Comparison of ENCODE assay signal across 9 mouse cellular contexts in the genomic region with DNA sequence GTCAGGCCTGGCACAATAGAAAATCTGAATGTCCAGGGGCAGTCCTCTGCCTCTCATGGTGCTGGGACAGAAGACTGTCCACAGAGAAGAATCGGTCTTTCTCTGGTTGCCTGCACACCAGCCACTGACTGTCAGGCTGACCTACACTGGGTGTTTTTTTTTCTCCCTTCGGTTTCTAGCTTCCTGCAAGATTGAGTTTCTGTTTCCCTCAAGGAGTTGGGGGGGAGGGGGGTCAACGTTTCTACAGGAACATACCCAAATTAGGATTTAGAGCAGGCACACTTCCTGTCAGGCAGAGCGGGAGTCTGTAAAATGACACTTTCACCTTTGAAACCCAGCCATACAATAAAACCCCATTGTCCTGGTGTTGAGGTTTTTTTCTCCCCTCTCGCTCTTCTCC. TPM values are rescaled to one million over a fixed set of nuclear protein-coding genes. Genes with fewer than 3 reads are reported as not detected.
DNase-seq lines count a peak whose midpoint lies in the region; ATAC-seq and TF ChIP-seq lines count a peak whose summit lies in the region.
"Had no signal": no experiment of that assay in that cellular context is flagged by ENCODE, and none has a peak within 500 bp of the region (broad histone marks: within the 10 kb centered on the region; RNA-seq: fewer than 3 reads in every experiment).

No protein-coding gene starts in this region.

- ATAC-seq in heart, embryonic 11.5 days (replicated peaks; ENCODE audit: insufficient number of reproducible peaks, low FRiP score, low TSS enrichment) = no peak
- ATAC-seq in intestine, postnatal 0 days = peak; percentile 85

- 0 out of 2 replicates have a peak overlapping the region, but pooled peaks have one; percentile 22 for H3K27ac ChIP-seq in heart, embryonic 11.5 days (ENCODE audit: low read depth, low read length)
- no peak overlapping the region for H3K27ac ChIP-seq in intestine, postnatal 0 days (ENCODE audit: low read depth, low read length)

- no peak for DNase-seq in heart, postnatal 25 days (ENCODE audit: low spot score)
- DNase-seq in embryo, embryonic 11 days = peak; percentile 77
- peak; percentile 67 for DNase-seq in mesoderm, embryonic 11.5 days (ENCODE audit: low read depth, low spot score)
- DNase-seq in layer of hippocampus, postnatal 14 days (ENCODE audit: low spot score in 2 of 2) = no peak
- DNase-seq in gastrocnemius, postnatal 10 days = no peak
- no peak for DNase-seq in layer of hippocampus, adult 8-10 months (ENCODE audit: low spot score in 2 of 2)

- H3K36me3 ChIP-seq in heart, embryonic 11.5 days (ENCODE audit: control insufficient read depth, insufficient read depth, low read length) = peaks cover 5% of the 10 kb centered on the region; the same call in 1 of the 2 replicates
- peaks cover 25% of the 10 kb centered on the region for H3K36me3 ChIP-seq in intestine, postnatal 0 days (ENCODE audit: control insufficient read depth, insufficient read depth)

- H3K27me3 ChIP-seq in heart, embryonic 11.5 days (ENCODE audit: control insufficient read depth, insufficient read depth, low read length) = no peaks in the 10 kb centered on the region
- H3K27me3 ChIP-seq in intestine, postnatal 0 days (replicated peaks; ENCODE audit: control insufficient read depth, insufficient read depth, low read length) = no peaks in the 10 kb centered on the region

- peak overlapping the region; percentile 59 for H3K4me2 ChIP-seq in heart, embryonic 11.5 days
- peak overlapping the region; percentile 61 for H3K4me2 ChIP-seq in intestine, postnatal 0 days (replicated peaks; ENCODE audit: low read depth)

- intact Hi-C loops in heart, postnatal 25 days (cut with DNase I) = no loop called here

- peak overlapping the region; percentile 30 for H3K4me3 ChIP-seq in heart, embryonic 11.5 days (ENCODE audit: low read depth, low read length)
- peak overlapping the region; percentile 29 for H3K4me3 ChIP-seq in intestine, postnatal 0 days (ENCODE audit: low read depth, low read length)

- no peaks in the 10 kb centered on the region for H3K9me3 ChIP-seq in heart, embryonic 11.5 days (replicated peaks; ENCODE audit: control insufficient read depth, low read length)
- H3K9me3 ChIP-seq in intestine, postnatal 0 days (ENCODE audit: control insufficient read depth) = no peaks in the 10 kb centered on the region
- H3K9me3 ChIP-seq: G1E had no signal

- H3K4me1 ChIP-seq in heart, embryonic 11.5 days (ENCODE audit: control insufficient read depth, insufficient read depth, low read length) = no peaks in the 10 kb centered on the region
- no peaks in the 10 kb centered on the region for H3K4me1 ChIP-seq in intestine, postnatal 0 days (replicated peaks; ENCODE audit: control insufficient read depth, insufficient read depth, low read length)

- no peak for TF ChIP-seq CTCF in intestine, postnatal 0 days (IDR thresholded peaks at IDR 0.05; ENCODE audit: low read depth)

- peak overlapping the region; percentile 59 for H3K9ac ChIP-seq in heart, embryonic 11.5 days (ENCODE audit: low read depth, low read length)
- peak overlapping the region; percentile 37 for H3K9ac ChIP-seq in intestine, postnatal 0 days (ENCODE audit: low read depth, low read length)

- 20% methylated on average over 5 of the region's 5 CpGs for WGBS in heart, embryonic 11.5 days (ENCODE audit: insufficient replicate concordance)
- WGBS in intestine, postnatal 0 days = 11% methylated on average over 5 of the region's 5 CpGs

RNA-seq across cellular contexts. Expression of gene Hint3, which starts 26.2 kb away (rescaled TPM):
- 26.1 and 30.2 TPM in 2 replicates for polyA plus RNA-seq in heart, embryonic 11.5 days (2014; fragmentation: Nextera tagmentation; extraction: Ambion mirVana)
- 10 to 100 TPM; 72.9 to 77.9 TPM for total RNA-seq in heart, postnatal 25 days (2021)
- polyA plus RNA-seq in intestine, postnatal 0 days (2015; fragmentation: Nextera tagmentation; extraction: Ambion mirVana) = 124 and 127 TPM in 2 replicates
- 10 to 100 TPM; 37.9 to 38.2 TPM for total RNA-seq in layer of hippocampus, postnatal 14 days (2021)
- total RNA-seq in gastrocnemius, postnatal 10 days (2021) = 10 to 100 TPM; 36.7 to 43.6 TPM
- 10 to 100 TPM; 34.4 to 50.6 (median 43.7) TPM for total RNA-seq in layer of hippocampus, adult 8-10 months (2022)

RNA-seq across cellular contexts. Expression of gene Trmt11, which starts 55.1 kb away (rescaled TPM):
- polyA plus RNA-seq in heart, embryonic 11.5 days (2014; fragmentation: Nextera tagmentation; extraction: Ambion mirVana) = 20.7 and 21.8 TPM in 2 replicates
- total RNA-seq in heart, postnatal 25 days (2021) = 1 to 10 TPM; 3.8 to 5.4 TPM
- 12.4 and 12.8 TPM in 2 replicates for polyA plus RNA-seq in intestine, postnatal 0 days (2015; fragmentation: Nextera tagmentation; extraction: Ambion mirVana)
- total RNA-seq in layer of hippocampus, postnatal 14 days (2021) = 1 to 10 TPM; 6.2 to 7.5 TPM
- 1 to 10 TPM; 4.5 to 6.1 TPM for total RNA-seq in gastrocnemius, postnatal 10 days (2021)
- total RNA-seq in layer of hippocampus, adult 8-10 months (2022) = 10 to 100 TPM in 2 of 4 experiments, 1 to 10 TPM in 2; 9.3 to 11.3 (median 10.1) TPM

Comparison
In these comparisons a context has a peak if more than half of its experiments do, and no peak if none do; other contexts are left out.
1. DNase-seq: peak in embryo, embryonic 11 days (single experiment) and mesoderm, embryonic 11.5 days (single experiment); none in heart, postnatal 25 days (single experiment), layer of hippocampus, postnatal 14 days (0 of 2), gastrocnemius, postnatal 10 days (single experiment) and layer of hippocampus, adult 8-10 months (0 of 2).